Mouse (Mus musculus) cerebellum, adult (tissue): Measurements from ENCODE around the gene Rtn2.

ENCODE experiments used
- ATAC-seq: cut with Nextera tagmentation; 2 replicates; pipeline ENCODE4 v1.9.2; 2017; ENCODE audit warnings: mild to moderate bottlenecking, moderate library complexity, mixed read lengths; ENCODE audit not compliant: insufficient number of reproducible peaks, low FRiP score, low TSS enrichment

Rtn2 gene

DNA sequence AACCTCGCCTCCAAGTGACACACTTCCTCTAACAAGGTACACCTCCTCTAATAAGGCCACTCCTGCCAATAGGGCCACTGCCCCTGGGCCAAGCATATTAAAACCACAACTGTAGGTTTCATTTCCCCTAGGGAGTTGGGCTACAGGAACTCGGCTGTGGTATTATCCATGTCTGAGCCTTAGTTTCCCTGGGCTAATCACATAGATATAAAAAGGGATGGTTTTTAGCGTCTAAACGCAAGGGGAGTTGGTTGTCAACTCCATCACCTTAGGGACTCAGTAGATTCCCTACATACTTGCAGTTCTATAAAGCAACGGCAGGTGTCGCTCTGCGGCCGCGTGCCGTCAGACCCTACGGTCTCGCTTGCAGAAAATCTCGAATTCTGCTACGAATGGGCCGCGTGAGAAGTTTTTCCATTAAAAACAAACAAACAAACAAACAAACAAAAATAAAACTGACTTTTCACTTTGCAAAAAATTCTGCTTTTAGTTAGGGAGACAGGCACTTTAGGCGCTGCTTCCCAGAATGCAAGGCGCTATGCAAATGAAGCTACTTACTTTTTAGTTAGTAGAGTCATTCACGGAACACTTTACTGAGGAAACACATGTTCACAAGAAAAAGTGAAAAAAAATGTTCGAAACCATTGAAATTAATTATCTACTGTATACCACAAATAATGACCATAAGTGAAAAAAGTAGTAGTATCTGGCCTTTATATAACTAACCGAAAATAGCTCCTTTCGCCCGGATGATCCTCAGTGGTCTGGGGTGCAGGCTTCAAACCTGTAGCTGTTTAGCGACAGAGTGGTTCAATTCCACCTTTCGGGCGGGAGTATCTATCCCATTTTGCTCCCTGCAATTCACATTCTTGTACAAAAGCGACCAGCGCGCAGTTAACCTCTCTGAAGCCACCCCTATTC is 18.3 kb downstream of the Rtn2 start:
- peak; percentile 77; the same call in 1 of the 2 replicates for ATAC-seq

DNA sequence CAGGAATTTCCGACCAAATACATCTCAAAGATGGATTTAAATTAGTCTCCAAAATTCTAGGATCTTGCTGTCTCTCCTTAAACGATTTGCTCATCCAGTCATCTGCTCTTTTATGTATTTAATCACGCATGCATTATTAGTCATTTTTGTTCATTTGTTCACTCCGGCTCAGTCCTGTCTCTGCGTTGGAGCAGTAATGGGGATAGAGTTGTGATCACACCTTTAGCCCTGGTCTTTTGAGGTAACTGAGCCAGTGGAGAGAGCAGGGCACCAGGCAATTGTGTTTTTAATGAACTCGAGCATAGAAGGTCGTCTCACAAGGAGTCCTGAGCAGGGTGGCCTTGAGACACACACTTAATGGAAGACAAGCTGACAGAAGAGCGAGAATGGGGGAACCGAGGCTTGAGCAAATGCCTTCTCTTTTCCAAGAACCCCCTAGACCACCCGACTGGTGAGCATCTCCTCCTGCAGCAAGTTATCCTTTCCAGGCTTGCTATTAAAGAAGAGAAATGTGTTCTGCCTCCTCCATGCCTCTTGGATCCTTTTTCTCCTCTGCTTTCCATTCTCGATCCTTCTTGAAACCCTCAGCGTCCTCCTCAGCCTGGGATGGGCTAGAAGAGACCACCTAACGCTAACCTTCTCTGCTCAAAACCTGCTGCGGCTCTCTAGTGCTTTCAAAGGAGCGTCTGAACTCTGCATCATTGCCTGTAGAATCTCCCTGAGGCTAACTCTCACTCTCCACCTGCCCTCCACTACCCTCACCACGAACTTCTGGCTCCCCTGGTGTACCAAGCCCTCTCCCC is 19.2 kb downstream of the Rtn2 start:
- ATAC-seq = no peak

DNA sequence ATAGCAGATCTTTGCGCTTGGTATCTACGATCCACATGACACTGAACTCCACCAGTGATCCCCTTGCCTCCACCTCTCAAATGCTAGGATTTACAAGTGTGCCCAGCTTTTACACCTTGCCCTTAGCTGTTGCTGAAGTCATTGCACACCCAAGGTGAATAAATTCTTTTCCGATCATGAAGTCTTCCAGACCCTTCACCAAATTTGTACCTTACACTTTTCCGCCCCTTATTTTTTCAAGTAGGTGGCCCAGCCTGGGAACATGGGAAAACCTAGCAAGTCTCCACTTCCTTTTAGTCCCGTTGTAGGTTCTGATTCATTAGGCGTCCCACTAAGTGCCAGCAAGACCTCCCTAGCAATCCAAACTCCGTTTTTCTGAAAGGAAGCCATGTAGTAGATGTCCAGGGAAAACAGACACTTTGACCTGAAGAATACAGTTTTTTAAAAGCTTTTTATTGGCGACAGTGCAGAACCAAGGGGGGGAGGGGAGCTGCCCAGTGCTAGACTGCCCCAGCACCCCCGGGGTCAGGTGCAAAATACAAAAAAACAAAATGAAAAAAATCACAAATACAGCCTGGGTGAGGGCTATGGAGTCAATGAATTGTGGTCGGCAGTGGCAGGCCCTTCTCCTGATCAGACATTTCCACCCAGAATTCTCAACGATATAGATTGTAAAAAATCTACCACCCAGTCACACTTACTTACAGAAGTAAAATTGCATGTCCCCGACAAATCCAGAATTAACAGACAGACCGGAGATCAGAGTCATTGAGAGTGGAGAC is 20.0 kb downstream of the Rtn2 start:
- no peak for ATAC-seq

- no peak for ATAC-seq
These were observed 20.6 kb downstream of the Rtn2 start for GRCm38 (mm10) chr7:19303046-19303305.

GRCm38 (mm10) chr7:19303770-19304169 is 21.3 kb downstream of the Rtn2 start:
- ATAC-seq = no peak

- ATAC-seq = no peak
These were observed 22.3 kb downstream of the Rtn2 start for GRCm38 (mm10) chr7:19304501-19305412.

- ATAC-seq = no peak
These were observed 22.9 kb downstream of the Rtn2 start for GRCm38 (mm10) chr7:19305413-19305735.

DNA sequence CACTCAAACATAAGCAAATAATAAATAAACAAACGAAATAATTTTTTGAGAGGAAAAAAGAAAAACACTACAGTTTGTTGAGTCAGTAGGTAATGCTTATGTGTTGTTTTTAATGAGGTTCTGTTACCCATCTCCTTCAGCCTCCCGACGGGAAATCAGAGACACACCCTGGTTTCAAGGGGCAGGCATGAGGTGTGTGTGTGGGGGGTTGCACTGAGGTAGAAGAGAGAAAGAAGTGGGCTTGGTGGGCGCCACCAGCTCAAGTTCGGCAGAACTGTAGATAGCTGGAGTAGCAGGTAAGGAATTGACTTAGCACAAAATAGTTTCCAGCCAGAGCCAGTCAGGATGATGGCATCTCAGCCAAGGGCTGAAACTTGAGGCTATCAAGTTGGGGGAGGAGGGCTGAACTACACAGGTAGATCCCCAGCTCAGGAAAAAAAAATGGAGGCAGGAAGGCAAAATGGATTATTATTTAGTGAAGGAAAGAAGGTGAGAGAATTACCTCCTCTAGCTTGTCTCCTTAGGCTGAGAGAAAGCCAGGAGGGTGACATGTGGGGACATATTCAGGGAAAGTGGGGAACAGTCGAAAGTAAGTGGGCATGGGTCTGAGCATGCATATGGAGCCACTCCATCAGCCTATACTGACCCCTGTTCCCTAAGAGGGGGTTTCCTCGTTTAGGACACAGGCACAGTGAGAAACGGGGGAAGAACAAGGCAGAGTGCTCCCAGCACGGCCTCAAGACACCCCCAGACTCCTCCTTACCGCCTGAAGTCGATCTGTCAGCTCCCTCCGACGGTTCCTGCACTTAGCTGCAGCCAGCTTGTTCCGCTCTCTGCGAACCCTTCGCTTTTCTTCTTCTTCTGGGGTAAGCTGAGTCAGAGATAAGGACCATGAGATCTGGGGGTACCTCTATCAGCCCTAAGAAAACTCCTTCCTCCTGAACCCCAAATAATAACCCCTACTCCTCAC is 23.7 kb downstream of the Rtn2 start:
- ATAC-seq = no peak

DNA sequence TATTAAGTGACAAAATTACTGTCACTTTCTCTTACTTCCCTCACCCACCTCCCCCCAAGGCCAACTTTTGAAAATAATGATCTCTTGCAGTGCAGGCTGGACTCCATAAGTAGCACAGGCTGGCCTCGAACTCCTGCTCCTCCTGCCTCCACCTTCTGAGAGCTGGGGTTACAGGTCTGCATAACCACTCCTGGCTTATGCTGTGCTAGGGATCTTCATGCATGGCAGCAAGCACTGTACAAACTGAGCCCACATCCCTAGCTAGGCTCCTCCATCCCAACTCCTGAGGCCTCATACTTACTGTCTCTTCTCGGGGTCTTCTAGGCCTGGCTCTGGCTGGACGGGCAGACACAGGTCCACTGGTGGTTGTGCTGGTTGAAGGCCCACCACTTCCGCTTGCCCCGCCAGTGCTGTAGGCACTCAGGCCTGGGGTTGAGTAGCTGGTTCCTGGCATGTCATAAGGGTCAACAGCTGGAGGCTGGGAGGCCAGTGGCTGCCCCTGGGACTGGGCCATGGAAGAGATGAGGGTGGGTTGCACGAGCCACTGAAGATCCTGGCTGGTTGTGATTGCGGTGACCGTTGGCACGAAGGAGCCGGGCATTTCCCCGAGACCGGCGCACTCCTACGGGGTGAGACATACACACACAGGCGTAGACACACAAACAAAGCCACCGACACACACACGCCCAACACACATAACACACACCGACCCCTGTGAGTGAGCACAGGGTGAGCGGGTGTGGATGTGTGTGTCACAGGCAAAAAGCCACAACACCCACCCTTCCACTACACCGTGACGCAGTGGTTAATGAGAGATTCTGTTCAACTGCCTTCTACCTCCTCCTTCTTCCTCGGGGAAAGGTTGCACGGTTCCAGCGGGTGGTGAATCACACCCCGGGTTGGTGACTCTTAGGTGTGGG is 24.7 kb downstream of the Rtn2 start:
- ATAC-seq = no peak

DNA sequence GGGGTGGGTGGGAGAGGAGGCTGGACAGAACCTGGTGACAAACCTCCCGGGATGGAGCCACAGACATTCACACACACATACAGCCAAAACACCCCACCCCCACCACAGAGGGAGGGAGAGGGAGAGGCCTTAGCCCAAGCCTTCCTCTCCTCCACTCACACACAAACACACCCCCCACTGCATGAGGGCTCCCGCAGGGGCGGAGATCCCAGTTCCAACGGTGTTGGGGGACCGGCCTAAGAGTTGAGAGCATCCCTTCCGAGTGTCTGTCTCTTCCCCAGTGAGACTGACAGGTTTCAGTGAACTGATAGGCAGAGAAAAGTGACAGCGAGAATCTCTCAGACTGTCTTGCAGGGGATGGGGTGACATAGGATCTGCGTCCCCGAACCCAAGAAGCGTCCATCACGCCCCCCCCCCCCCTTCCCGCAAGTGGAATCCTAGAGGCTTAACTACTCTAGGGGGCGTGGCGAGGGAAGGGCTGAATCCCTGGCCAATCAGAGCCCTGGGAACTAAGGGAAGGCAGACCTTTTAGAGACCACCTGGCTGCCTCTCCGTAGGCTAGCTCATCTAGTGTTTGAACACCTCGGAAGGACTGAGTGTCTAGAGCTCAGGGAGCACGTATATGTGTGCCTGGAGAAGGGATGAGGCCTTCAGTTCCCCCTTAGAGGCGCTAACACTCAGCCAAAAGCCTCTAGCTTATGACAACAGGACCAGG is 25.5 kb downstream of the Rtn2 start:
- peak; percentile 42; the same call in 1 of the 2 replicates for ATAC-seq

- peak; percentile 80 for ATAC-seq
These were observed 26.2 kb downstream of the Rtn2 start for GRCm38 (mm10) chr7:19308454-19309277.

DNA sequence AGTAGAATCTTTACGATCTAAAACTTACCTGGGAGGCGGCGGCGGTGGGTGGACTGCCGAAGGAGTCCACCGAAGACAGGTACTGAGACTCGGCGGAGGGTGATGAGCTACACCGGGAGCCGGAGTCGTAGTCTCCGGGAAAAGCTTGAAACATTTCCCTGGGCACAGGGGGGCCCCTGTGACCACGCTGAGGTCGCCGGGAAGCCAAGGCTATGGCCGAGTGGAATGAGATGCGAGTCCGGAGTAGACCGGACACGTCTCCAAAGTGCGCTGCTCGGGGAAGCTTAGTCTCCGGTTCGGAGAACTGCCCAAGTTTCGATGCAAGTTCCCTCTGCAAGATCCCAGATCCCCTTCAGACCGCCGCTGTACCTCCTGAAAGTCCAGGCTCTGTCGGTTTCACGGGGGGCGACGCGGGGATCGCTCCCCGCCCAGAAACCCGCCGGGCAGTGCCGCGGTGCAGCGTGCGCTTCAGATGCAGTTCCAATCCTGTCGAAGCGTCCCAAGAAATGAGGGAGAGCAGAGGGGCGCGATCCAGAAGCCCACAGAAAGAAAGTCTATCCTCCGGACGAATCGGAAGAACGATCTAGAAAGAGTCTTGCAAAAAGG is 27.0 kb downstream of the Rtn2 start:
- ATAC-seq = no peak

DNA sequence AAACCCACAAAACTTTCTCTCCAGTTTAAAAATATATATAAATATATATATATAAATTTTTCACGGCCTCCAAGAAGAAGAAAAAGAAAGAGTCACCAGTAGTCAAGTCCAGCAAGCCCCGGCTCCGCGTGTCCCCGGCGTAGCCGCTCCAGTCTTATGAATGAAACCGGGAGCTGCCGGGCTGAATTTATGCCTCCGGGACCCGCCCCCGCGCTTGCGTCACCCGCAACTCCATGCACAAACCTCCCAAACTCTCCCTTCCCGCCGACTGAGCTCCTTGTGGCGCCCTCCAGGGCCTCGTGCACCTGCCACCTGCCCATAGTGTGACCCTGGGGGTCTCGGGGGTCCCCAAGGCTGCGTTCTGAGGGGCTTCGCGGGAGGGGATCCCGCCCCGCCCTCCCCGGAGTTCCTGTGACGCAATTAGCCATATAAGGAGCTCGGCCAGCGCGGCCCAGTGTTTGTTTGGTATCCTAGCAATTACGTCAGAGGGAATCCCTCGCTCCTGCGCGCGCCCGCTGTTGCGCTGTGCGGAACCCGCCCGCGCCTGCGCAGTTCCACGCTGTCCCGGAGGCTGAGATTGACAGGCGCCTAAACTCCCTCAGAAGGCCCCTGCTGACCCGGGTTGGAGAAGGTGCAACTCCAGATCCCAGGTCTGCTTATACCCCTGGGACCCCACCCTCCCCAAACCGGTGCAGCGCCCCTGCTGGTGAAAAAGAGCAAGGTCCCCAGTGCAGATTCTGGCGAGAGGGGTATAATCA is 27.6 kb downstream of the Rtn2 start, which contains the start of gene Fosb:
Fosb (minus strand) TSS at position 168 of the 758 bp plus-strand sequence.
- peak; percentile 51 for ATAC-seq

GRCm38 (mm10) chr7:19311991-19312390 is 29.6 kb downstream of the Rtn2 start:
- ATAC-seq = no peak

GRCm38 (mm10) chr7:19314033-19314432 is 31.6 kb downstream of the Rtn2 start:
- no peak for ATAC-seq
